Mouse (Mus musculus) spleen, postnatal 36 days (tissue): ENCODE results near the gene Gm21973.

Experiments
- DNase-seq, 2 experiments: peaks; one replicate each; pipeline ENCODE4 v3.0.0; 2022; ENCODE audit warnings: low spot score in 2 of 2, mixed read lengths in 1 of 2

Gm21973 gene

DNA sequence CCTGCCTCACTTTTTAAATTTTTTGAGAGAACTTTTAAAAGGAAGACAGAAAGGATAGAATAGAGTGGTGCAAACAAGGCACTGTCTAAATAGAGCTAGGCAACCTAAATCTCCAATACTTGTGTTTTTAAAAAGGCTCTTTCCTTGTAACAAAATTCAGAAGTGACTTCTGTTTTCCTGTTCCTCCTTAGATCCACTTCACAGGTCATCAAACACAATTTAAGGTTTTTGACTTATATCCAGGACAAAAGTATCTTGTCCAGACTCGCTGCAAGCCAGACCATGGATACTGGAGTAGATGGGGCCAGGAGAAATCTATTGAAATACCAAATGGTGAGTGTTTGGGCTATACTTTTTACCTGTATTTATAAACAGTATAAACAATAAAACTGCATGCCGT lies at the start of gene Gm21973:
TSS of gene Gm21973 (plus strand) at position 301 of the 400 bp plus-strand sequence.
- no peak for DNase-seq

DNA sequence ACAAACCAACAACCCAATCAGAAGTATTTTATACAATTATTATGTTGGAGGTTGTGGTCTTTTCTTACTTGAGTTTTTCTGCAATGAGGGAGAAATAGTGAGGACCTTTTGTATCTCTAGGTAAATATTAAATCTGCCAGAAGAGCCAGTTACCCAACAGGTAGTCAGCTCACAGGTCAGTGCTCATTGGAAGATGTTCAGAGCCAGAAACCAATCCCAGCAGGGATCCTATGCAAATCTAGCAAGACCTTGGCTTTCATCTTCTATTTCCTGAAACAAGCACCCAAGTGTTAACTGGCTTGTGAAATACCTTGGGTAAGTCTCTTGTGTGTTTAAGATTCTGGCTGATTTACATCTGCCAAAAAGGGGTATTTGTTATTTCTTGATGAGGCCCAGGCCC lies 48.8 kb upstream of the Gm21973 start:
- DNase-seq, result no peak

DNA sequence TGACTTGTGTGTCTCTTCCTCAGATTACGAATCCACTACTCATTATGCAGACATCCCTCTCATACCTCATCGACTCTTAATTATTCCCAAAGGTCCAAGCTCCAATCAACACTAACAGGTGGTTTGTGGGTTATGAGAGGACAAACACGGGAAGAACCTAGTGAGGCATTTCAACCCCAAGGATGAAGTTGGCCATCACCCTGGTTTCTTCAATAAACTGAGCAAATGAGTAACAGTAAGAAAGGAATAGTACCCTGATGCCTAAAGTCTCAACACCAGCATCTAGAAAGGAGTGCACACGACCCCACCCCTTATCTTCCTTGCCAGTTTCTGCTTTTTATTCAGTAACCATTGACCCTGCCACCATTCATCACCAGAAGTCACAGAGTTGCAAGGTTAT lies 47.7 kb upstream of the Gm21973 start:
- DNase-seq, result no peak

DNA sequence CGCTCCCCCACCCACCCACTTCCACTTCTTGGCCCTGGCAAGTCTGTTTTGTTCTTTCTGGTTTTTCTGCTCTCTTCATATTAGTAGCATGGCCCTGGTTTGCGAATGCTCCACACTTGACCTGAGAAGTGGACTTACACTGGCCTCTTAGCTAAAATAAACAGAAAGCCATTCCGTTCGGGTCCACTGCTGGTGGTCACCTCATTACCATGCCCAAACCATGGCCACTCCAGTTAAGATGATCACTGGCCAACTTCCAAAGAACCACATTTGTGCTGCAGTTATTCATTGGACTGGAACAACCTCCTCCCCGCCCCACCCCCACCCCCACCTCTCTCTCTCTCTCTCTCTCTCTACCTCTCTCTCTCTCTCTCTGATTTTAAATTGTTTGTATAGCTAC lies 43.6 kb upstream of the Gm21973 start:
- no peak for DNase-seq

DNA sequence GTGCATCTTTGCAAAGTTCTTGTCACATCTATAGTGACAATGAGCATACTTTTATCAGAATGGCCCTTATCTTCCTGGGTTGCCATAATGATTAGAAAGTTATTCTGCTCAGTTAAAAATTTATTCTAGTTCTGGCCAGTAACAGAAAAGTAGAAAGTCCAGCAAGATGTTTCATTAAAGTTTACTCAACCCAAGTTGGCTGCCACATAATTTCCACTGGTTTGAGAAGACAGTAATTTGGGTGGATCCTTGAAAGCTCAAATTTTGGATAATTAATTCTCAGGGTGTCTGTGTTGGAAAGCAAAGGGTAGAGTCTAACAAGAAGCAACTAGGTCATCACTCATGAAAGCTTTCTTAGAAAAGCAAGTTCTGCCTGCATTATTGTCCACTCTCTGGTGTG lies 41.5 kb upstream of the Gm21973 start:
- no peak for DNase-seq

DNA sequence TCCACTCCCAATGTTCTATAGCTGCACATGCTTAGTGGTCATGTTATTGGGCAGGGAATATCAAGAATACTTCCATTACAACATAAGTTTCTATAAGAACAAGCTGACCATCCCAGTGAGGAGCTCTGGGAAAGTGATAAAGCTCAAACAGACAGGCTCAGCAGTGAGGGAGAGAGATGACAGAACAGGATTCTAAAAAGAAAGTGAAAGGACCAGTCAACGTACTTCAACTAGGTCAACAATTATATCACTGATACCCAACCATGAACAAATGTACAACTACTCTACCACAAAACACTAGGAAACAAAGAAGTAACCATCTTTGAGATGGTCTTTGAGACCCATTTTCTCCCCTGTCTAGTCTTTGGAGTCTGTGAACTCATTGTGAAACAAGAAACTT lies 28.6 kb upstream of the Gm21973 start:
- no peak for DNase-seq

DNA sequence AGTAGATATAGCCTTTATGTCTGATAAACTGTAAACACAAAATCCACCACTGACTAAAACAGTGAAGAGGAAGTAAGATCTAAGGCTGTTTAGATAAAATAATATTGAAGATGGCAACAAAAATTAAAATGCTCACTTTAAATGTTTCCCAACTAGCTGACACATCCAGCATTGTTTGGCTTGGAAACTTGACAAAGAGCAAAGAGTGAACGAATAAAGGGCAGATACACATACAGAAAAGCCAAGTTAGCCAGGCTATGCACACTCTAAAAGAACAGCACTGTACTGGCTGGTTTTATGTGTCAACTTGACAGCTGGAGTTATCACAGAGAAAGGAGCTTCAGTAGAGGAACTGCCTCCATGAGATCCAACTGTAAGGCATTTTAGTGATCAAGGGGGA lies 27.1 kb upstream of the Gm21973 start:
- no peak for DNase-seq

DNA sequence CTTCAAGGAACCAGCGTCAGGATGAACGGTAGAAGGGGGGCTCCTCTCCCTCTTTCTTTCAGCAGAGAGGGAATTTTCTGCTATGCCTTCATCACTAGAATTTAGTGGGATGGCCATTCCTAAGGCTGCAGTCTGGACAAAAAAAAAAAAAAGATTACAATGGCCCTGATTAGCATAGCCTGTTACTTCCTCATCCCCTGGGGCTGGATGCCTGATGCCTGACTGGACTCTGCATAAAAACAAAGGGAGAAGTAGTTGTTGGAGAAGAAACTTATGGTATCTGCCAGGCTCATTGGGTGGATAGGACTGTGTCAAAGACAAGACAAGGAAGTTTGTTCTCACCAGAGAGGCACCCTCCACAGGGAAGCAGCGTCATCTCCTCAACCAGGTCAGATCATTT lies 25.7 kb upstream of the Gm21973 start:
- DNase-seq, result no peak

DNA sequence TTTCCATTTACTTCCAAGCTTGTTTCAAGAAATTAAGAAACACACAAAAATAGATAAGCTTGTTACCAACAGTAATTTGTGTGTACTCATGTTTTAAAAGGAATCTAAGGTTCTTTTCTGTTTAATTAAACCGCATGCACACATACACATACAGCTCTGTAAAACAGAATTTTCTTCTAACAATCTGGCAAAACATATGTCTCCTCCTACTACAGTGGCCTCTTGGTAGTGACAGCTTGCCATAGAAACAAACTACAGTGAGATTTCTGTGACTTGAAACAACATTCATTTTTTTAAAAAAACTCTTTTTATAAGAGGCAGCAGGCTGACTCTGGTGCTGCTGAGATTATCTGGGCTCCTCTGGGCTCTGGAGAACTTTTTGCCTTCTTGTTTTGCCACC lies 18.7 kb upstream of the Gm21973 start:
- DNase-seq, result no peak

DNA sequence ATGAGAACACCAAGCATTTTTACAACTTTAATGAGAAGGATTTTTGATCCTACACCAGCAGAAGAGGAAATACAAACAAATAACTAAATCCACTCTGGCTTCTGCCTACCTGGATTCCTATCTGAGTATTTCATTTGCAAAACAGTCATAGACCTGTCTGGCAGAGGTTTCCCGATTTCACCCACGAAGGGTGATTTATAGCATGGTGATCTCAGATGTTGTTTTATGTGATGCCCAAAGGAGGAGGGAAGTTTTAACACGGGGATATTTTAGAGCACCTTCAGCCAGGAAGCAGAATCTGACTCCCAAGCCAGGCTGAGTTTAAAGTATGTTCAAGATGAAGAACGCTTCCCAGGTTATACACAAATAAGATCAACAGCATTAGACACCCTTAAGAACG lies 13.4 kb upstream of the Gm21973 start:
- DNase-seq, result no peak

DNA sequence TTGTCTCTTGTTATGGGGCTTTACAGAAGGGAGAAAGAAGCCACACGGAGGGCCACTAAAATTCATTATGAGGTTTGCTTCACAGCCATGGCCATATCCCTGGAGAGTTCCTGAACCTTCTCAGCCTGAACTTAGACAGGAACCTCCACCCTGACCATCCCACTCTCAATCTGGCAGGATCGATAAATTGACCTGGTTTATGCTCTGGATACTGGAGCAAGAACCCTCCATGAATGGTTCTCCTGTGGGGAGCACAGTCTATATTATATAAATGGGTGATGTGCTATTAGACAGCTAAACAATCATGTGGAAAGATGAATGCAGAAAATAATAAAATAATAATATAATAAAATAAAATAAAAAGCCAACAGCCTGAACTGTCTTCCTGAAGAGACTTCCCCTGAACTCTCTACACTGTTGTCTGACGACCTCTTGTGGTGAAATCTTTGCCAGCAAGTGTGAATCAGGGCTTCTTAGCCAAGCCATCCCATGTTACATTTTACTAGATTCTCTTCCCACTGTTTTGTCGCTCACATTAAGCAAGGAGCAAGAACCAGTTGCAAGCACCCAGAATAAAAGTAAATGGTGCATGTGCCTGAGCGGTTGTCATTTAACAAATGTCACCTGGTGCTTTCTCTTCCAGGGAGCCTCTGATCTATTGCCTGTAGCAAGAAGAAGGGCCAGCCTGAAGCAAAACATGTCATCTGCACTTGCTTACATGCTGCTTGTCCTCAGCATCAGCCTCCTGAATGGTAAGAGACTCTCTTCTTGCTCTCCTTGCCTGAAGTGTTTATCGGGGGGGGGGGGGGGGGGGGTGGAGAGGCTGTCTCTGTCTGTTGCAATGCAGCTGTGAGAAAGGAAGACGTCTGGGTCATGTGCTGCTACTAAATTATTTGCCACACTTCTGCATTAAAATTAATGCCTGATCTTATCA lies 11.4 kb upstream of the Gm21973 start:
- DNase-seq, result peak; percentile 12 to 37

DNA sequence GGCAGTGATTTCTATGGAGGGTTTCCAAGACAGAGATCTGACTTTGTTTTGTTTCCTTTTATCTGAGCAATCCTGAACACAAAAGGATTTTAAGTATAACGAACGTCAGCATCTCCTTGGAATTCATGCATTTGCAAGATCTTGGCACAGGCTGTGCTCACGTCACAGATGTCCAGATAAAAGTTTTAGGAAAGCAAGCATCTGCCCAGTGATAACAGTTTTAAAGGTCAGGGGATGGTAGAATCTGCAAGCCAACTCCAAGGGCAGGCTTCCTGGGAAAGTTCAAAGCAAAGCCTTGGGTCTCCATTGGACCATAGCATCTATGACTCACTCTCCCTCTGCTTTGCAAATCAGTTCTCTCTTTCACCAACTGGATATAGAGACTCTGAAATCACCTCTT lies 5.4 kb downstream of the Gm21973 start:
- DNase-seq, result no peak

DNA sequence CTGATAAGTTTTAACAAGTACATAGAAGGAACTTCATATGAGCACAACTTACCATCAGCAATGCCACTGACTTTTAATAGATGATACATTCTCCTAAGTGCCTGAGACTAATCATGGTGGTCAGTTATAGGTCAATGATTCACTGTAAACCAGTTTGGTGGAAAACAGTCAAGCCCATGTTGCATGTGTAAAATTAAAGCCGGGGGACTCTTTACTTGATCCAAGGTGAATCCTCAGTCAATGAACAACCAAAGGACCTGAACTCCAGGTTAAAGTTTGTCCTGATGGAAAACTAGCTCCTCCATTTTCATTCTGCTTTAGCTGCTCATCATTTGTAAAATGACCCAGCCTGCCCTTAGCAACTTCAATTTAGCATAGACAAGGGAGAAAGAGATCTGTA lies 7.4 kb downstream of the Gm21973 start:
- DNase-seq, result no peak

DNA sequence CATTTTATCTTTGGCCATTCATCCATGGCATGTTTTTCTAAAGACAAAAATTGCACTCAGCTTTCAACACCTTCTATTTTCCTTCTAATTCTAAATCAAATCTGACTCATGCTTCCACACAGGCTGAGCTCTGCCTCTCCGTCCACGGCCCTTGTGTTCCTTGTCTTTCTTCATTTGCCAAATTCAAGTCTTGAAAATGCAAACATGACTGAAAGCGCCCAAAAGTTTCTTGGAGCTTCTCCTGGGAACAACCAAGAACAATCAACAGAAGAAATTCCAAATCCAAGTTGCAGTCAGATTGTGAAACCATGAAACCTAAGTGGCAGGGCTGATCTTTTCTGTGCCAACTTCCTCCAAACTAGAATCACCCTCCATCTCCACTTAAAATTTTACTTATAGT lies 13.4 kb downstream of the Gm21973 start:
- DNase-seq, result no peak

DNA sequence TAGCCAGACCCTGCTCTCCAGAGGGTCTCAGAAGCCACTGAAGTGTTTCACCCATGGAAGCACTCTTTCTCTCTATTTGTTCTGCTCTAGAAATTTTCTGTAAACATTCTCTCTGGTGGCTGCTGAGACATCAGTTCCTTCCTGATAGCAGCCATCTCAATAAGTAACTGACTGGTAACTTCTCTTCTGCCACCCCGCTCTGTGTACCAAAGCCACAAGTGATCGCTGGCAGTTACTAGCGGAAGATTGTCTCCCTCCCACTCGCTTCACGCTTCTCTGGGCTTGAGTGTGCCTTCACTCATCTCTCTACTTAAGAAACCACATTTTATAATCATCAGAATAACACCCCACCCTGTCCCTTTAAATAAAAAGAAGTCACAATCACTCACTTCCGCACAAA lies 21.9 kb downstream of the Gm21973 start:
- DNase-seq, result peak; percentile 45 to 53

DNA sequence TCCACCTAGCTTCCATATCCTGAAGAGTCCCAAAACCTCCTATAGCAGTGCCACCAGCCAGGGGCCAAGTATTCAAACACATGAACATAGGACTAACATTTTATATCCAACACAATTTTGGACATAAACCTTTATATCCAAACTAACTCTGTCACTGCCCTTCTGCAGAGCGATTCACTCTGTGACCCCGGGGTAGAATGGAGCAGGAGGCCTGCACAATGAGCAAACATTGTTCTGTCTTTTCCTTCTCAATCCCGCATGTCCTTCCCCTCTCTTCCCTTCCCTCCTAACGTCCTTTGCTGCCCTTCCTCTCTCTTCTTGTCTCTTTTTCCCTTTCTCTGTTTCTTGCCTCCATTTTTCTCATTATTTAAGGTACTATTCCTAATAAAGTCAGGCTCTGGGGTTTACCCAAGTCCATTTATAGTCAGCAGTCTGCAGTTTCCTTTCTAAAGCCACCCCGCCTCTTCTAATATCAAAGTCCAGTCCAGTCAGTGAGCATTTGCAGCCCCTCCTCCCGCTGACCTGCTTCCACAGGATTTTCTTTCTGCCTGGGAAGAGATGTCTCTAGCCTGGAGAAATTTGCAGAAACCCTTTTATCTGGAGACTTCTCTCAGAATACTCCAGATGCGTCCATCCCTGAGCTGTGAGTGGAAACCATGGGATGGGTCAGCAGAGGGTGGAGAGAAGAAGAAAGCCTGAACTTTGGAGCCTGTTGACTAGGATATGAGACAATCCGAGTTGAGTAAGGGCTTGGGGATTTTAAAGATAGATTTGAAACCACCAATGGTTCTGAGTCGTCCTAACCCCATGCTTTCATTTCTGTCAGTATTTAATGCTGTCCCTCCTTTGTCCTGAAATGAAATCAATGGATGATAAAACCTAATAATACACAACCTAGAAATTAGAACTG lies 33.1 kb downstream of the Gm21973 start, which contains the start of gene Agxt2:
TSS of gene Agxt2 (plus strand) at position 494 of the 910 bp plus-strand sequence.
- DNase-seq, result no peak

DNA sequence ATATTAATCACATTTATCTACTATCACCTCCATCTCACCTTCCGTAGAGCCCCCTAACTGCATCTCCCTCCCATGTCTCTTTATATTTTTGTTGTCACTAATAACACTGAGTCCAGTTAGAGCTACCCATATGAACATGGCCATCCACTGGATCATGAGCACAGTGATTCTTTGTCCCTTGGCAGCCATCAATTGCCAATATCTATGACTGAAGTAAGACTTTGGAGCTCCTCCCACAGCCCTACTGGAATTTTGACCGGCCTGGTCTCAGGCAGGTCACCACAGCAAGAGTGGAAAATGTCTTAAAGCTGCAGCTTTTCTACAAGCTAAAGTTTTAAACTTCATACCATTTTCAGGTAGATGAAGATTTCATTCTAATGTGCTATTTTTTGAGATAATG lies 41.2 kb downstream of the Gm21973 start:
- DNase-seq, result no peak

DNA sequence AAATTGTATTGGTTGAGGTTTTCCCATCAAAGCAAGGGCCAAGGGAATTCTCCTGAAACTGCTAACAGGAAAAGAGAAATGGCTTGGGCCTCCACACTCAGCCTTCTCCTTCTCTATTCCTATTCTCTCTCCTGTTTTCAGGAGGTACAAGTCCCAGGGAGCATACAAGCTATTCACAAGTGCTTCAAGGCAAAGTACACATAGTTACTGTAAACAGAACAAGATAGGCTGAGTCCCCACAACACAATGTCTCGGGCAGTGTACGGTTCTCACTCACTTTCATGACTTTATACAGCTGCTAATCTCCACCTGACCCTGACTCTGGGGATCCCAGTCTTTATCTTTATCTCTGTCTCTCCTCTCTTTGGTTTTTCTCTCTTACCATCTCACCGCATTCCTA lies 50.2 kb downstream of the Gm21973 start:
- DNase-seq, result no peak

DNA sequence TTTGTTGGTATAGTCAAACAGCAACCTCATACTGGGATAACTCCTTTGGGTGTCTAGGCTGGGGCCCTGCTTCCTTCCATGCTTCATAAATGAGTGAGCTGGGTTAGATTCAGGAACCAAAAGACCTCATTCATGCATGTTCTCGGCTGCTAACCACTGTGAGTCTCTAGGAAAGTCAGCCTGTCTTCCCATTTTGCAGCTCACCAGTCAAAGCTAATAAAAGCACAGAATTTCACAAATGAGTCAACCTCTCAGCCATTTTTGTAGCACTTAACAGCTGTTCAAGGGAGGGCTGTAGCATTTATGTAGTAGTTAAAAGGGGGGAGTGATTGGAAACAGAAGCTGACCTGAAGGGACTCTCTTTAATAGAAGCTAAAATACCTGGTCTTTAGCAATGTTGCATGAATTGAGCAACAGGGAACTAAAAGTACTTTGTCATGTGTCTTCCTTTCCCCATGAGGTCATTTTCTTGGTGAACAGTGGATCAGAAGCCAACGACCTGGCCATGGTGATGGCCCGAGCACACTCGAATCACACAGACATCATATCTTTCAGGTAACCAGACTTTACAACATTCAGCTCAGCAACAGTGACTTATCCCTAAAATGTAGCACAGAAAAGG lies 53.3 kb downstream of the Gm21973 start:
- no peak for DNase-seq

DNA sequence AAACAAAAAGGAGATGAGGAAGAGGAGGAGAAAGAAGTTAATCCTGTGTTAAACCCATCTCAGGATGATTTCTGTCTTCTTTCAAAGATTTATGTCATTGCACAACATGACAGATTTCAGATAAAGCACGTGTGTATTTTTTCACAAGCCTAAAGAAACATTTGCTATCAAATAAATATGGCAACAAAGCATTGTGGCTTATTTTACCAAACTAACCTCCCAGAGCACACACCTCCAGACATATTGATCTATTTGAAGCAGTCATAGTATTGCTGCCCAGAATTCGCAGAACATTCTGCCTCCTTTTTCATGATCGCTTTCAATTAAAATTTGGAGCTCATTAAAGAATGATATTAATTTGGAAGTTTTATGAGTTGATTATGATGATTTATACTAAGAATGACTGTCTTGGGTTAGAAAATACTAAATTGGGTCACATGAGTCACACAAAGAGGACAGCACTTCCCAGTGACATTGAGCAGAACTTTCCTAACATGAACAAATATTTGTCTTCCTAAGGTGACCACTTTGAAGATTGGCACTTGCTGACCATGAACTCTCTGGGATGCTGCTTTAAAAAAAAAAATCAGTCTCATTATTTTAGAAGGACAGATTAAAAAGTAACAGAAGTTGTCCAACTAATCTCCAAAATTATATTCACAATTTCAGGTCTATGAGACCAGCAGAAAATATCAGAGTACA lies 54.7 kb downstream of the Gm21973 start:
- no peak for DNase-seq

DNA sequence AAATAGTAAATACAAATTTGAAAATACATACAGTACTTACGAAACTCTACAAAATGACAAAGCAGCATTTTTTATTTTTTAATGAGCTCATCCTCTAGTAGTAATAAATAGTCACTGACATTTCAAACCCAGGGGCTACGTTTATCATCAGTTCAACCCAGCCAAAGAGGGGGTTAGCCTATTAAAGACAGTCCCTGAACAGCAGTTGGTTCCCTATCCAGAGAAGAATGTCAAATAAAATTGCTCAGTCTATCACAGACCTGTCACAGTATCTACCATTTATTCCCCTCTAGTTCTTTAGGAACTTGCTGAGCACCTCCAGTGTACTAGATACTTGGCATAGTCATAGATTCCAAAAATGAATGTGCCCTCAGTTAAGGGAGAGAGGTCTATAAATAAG lies 62.1 kb downstream of the Gm21973 start:
- no peak for DNase-seq

DNA sequence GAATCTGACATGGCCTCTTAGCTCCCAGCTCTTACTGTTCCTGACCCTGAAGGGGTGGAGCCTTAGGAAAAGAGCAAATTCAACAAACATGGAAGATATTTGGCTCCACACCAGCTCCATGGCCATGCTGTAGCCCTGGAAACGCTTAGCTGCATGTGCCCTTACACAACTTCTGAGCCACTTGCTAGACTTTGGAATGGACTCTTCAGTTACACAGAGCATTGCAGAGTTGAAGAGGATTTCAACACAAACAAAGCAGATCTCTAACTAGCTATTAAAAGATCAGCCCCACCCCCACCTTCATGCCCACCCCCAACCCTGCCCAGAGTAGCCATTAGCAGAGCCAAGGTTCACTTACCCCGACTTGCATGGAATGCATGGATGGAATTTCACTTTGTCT lies 74.6 kb downstream of the Gm21973 start:
- DNase-seq, result no peak
